Mouse (Mus musculus) G1E (cell line): ENCODE data around the gene Traip.

Experiments
- CTCF ChIP-seq: IDR thresholded peaks from 2 replicates; pipeline ENCODE4 v1.5.1; 2012; ENCODE audit warnings: low read depth, low read length, inconsistent platforms, mixed read lengths
- GATA1 ChIP-seq: IDR thresholded peaks from 2 replicates; pipeline ENCODE4 v1.6.1; 2012; ENCODE audit warnings: borderline replicate concordance, low read length, inconsistent platforms, mixed read lengths
- POLR2AphosphoS5 ChIP-seq: IDR thresholded peaks from 2 replicates; pipeline ENCODE4 v1.6.1; 2012; ENCODE audit warnings: low read depth, low read length, inconsistent platforms; ENCODE audit not compliant: insufficient replicate concordance

- TF ChIP-seq CTCF, result no peak
- TF ChIP-seq POLR2AphosphoS5, result no peak
- no peak for TF ChIP-seq GATA1
Observed at GRCm38 (mm10) chr9:107993013-107993412, 43.1 kb downstream of the Traip start.
